Mouse (Mus musculus) NIH3T3 (cell line): Measurements from ENCODE around the gene Tmem98.

Experiments
- DNase-seq: peaks from one replicate; pipeline ENCODE4 v3.0.0-alpha.2; 2012; ENCODE audit warnings: low read depth

The Tmem98 gene

DNA sequence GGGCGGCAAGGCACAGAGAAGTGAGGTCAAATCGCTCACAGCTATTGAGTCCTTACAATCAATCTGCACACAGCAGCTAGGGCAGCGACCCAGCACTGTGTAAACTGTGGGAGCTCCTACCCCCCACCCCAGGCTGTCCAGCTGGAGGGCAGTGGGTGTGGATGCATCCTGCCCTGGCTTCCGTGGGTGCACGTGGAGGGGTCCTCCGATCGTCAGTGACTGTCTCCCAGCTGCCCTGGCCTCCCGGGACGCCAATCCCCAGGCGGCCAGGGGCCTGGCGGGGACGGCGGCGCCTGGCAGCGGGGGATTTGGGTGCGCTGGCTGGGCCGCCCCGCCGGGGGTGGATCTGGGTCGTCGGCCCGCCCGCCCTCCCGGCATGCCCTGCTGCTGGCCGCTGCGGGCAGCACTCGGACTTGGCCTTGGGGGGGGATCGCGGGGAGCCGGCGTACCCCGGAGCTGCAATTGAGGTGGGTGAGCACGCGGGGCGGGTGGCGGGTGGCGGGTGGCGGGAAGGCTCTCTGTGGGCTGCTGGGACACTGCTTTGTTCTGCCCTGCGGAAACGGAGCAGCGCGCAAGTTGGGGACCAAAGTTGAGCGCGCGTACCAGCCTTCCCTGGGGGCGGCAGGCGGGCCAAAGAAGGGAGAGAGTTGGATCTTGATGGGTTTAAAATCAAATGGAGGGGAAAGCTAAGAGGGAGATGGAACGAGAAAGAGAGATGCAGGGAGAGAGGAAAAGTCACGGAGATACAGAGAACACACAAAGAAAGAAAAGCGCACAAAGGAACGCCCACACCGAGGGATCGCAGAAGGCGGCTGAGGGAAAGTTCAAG lies at the start of gene Tmem98:
TSS of gene Tmem98 (plus strand) at position 183 of the 829 bp plus-strand sequence.
- DNase-seq: peak; percentile 72

DNA sequence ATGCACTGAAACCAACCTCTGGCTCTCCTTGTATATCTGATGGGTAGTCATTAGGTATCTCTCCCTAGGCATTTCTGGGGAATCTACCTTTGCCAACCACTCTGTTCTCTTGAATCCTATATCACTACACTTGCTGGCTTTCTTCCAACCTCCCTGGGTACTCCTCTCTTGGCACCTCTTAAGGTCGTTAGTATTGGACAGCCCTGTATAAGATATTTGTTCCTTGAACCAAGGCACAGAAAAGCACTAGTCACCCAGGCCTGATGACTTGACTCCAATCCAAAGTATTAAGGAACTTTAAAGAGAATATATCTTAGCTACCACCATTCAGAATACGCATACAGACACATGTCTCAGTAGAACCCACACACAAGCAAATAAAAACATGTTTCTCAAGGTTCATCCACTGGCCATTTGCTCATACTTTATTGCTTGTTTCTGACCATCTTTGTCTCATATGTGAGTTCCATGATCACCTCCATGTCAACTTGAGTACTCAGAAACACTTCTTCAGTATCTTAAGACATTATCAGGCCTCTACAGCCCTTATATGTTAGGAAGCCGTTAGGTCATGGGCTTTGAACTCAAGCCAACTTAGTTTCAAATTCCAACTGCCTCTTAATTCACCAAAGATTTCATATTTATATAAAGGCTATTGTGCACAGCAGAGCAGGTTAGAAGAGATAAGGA lies 48.5 kb upstream of the Tmem98 start:
- DNase-seq: no peak

DNA sequence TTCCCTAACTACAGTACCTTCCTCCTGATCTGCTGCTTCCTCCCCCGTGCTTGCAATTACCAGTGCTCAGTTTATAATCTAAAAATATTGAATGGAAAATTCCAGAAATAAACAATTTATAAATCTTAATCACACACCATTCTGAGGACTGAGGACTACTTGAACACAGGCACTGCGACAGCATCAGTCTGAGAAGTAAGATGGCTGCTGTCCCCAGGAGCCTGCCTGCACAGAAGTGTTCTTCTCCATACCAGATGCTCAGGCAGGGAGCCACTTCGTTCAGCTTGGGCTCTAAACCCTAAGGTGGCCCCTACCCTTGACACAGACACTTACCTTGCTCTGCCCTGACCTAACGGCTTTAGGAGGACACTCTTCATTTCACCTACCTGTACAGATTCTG lies 47.9 kb upstream of the Tmem98 start:
- DNase-seq: no peak

DNA sequence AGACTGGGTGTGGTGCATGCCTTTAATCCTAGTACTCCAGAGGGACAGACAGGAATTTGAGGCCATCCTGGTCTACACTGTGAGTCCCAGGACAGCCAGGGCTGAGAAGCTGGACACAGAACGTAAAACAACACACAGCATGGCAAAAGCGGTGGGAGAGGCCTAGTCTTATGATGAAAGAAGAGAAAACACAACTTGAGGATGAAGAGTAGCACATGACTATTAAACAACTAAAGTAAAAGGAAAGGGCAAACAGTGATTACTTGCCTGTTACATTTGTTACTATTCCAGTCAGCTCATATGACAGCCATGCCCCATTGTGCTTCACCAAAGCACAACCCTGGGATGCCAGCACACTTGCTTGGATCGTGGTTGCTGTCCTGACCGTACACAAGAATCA lies 43.9 kb upstream of the Tmem98 start:
- DNase-seq: no peak

- DNase-seq: no peak
Measured at GRCm38 (mm10) chr11:80766472-80767319, 43.3 kb upstream of the Tmem98 start.

GRCm38 (mm10) chr11:80767320-80767617 lies 42.7 kb upstream of the Tmem98 start:
- no peak for DNase-seq

- peak; percentile 76 for DNase-seq
Measured at GRCm38 (mm10) chr11:80771186-80771585, 38.8 kb upstream of the Tmem98 start.

DNA sequence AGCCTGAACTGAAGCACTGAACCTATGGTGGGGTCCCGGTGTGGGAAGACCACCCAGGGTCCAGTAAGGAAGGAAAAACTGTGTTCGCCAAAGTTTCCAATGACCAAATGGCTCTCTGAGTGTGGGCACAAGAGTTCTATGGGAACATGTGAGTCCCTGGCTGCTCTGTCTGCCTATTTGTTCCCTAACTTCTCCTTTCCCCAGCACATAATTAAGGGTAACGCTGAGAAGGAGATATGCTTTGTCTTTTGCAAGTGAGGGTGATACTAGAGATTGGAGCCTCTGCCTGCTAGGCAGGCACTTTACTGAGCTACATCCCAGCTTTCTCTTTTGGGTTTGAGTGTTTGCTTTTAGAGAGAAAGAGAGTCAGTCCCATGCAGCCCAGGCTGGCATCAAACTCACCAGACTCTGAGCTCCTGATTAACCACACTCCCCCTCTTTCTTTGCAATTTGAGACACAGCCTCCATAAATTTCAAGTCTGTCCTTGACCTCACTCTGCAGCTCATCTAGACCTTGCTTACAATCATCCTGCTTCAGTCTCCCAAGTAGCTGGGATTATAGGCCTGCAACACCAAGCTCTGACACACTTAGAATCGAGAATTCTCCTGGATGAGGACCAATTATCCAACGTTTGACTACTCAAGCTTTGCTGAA lies 38.3 kb upstream of the Tmem98 start:
- no peak for DNase-seq

DNA sequence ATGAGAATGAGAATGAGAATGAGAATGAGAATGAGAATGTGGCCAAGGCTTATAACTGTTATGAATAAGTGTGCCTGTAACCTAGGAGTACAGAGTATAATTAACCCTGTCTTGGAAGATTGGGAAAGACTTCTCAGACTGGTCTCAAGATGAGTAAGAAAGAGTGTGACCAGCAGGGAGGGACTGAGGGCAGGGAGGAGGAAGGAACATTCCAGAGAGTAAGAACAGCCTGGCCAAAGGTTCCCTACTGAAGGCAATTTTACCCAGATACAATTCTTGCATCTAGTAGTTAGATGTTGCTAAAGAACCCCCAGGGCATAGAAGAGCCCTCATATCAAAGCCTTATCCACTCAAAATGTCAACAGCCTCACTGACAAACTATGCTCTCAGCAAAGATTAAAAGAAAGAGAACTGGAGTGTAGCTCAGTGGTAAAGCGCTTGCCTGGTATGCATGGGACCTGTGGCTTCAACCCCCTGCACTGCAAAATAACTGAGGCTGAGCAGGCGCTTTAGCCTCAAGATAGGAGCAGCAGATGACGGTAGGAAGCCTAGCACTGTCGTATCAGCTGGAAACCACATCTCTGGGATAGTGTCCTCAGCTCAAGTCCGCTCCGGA lies 37.3 kb upstream of the Tmem98 start:
- DNase-seq: peak; percentile 67

DNA sequence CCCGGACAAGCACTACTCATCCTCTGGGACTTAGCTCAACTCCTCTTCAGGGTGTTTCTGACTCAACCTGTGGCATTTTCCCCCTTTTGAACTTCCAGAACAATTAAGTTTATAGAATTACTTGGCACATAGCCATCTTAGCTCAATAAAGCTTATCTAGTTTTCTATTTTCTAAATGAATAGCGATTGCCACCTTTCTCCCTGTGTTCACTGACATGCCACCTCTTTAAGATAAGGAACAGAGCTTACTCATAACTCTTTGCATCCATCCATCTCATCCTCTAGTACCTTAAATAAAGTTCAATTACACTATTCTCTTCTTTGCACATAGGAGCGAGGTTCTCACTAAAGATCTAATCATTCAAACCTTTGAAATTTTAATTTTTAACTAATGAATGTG lies 34.4 kb upstream of the Tmem98 start:
- no peak for DNase-seq

- DNase-seq: no peak
Measured at GRCm38 (mm10) chr11:80777708-80778107, 32.3 kb upstream of the Tmem98 start.

- peak; percentile 47 for DNase-seq
Measured at GRCm38 (mm10) chr11:80778157-80778556, 31.8 kb upstream of the Tmem98 start.

DNA sequence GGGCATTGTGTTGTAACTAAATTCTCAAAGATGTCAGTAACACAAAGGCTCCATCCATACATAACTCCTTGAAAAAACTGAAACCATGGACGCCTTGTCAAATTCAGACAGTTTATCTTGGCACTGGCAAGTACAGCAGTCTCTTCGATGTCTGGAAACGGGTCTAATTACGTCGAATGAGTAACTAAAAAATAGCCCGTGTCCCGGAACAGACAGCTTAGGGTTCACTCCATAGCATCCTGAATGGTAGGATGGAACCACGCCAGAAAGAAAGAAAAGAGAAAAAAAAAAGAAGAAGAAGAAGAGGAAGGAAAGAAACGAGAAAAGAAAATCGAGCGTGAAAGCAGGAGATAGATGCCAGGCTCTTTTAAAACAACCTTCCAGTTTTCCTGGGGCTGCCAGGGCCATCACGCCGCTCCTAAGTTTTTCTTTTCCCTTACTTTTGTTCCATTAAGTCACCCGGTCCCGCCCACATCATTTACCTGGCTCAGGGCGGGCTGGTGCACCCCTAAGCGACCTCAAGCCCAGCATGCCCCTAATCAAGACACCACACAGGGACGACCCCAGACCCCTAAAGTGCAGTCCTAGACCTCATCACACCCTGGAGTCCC lies 31.0 kb upstream of the Tmem98 start:
- DNase-seq: peak; percentile 59

DNA sequence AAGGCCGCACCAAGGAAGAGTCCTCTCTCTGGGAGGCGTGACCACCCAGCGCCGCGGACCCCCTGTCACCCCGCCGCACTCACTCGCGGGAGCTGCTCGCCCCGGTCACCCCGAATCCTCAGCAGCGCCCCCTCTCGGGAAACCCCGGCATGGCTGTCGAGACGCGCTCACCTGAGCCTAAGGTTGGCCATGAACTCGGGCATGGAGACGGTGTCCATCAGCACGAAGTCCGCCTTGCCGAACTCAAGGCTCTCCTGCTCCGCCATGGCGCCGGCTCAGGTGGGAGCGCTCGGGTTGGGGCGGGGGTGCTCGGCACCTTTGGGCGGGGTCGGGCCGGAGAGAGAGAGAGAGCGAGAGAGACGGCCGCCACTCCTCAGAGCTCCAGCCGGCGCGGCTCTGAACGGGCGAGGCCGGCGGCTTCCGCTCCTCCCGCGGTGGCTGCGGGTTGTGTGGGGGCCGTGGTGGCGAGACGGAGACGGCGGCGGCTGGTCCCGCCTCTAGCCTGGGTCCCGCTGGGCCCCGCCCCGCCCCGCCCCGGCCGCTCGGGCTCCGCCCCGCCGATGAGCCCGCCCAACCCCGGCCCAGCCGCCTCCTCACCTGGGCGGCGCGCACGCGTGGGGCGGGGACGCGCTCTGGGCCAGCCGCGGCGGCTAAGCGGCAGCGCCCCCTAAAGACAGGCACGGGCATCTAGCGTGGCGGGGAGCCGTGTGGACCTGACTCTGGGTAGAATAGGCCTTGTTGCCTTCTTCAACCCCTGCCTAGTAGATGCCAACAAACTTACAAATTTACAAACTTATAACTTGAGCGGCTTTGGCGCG lies 30.2 kb upstream of the Tmem98 start, which contains the start of gene Myo1d:
TSS of gene Myo1d (minus strand) at position 499 of the 818 bp plus-strand sequence.
- DNase-seq: peak; percentile 97

DNA sequence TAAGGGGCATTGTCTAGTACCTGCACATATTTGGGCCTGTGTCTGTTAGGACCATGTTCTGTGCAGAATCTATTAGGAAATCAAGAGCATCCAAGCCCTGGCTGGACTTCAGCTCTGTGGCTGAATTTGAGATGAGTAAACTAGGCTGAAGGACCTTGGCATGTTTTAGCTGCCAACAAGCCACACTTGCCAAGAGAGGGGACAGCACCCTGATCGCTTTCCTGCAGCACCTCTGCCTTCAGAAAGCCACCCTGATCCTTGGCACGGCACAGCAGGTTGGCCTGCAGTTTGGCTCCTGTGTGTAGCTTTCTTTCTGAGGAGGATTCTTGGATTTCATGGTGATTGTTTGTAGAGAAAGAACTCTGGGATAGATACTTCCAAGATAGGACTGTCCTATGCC lies 28.4 kb upstream of the Tmem98 start:
- no peak for DNase-seq

DNA sequence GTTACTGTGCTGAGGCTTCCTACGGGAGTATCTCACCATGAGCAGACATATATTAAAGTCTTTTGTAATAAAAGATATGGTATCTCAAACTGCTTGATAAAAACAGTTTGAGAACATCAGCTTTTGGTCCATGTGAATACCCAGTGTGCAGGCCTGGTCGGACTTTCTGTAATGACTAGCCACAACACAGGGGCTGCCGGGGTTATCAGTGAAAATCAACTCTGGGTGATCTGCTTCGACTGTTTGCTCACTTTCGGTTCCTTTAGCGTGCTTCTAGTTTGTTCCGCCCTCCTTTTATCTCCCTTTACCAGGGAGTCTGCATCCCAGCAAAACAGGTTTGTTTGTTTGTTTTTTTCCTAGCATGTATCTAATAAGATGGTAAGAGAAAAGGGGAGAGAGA lies 26.5 kb upstream of the Tmem98 start:
- no peak for DNase-seq

DNA sequence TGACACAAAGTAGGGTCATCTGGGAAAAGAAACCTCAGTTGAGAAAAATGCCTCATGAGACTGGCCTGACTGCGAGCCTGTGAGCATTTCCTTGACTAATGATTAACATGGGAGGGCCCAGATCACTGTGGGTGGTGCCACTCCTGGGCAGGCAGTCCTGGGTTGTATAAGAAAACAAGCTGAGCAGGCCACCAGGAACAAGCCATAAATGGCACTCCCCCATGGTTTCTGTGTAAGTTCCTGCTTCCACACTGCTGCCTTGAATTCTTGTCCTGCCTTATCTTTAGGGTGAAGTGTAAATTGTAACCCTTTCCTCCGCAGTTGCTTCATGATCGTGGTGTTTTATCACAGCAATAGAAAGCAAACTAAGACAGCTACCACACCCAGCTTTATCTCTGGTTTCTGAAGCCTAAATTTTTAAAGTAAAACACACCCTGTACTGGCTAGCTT lies 25.7 kb upstream of the Tmem98 start:
- peak; percentile 37 for DNase-seq

- DNase-seq: no peak
Measured at GRCm38 (mm10) chr11:80785672-80786071, 24.3 kb upstream of the Tmem98 start.

GRCm38 (mm10) chr11:80789647-80790240 lies 20.2 kb upstream of the Tmem98 start:
- DNase-seq: no peak

DNA sequence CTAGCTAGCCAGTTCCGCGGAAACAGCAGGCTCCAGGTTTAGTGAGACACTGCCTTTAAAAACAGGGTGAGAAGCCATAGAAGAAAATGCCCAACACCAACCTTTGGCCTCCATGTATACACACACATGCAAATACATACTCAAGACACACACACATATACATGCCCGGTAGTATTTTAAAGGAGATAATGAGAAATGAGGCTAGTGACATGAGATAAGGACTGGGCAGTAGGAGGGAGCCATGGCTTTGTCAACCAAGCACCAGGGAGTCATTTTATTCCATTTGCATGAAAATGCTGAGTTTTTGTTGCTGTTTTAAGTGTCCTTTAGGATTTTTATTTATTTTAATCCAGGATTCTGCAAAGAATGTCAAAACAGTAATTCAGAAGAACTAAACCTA lies 19.6 kb upstream of the Tmem98 start:
- no peak for DNase-seq
